Mouse (Mus musculus): Measurements from ENCODE around the gene Igf2r. TPM values are rescaled to one million over a fixed set of nuclear protein-coding genes. Genes with fewer than 3 reads are reported as not detected.
A peak's percentile ranks its signal among the peaks of the same experiment; 100 is the strongest.

Gene Igf2r
- polyA plus RNA-seq, 1 experiment = 27.5 TPM

GRCm38 (mm10) chr17:12790353-12791078, 21.1 kb upstream of the Igf2r start:
- TF ChIP-seq POLR2A (IDR thresholded peaks at IDR 0.05; ENCODE audit: borderline replicate concordance, extremely low read depth, low read depth, low read length) (no peak), CTCF (IDR thresholded peaks at IDR 0.05; ENCODE audit: insufficient read depth, low read length) (no peak)
- WGBS = 33% methylated on average over 10 of the region's 10 CpGs
- Histone ChIP-seq H3K4me3 (replicated peaks; ENCODE audit: extremely low read depth, low read depth, low read length) (no peak overlapping the region), H3K4me1 (ENCODE audit: control insufficient read depth, insufficient read depth, low read length) (peaks cover 37% of the 10 kb centered on the region)
- no peak for DNase-seq

DNA sequence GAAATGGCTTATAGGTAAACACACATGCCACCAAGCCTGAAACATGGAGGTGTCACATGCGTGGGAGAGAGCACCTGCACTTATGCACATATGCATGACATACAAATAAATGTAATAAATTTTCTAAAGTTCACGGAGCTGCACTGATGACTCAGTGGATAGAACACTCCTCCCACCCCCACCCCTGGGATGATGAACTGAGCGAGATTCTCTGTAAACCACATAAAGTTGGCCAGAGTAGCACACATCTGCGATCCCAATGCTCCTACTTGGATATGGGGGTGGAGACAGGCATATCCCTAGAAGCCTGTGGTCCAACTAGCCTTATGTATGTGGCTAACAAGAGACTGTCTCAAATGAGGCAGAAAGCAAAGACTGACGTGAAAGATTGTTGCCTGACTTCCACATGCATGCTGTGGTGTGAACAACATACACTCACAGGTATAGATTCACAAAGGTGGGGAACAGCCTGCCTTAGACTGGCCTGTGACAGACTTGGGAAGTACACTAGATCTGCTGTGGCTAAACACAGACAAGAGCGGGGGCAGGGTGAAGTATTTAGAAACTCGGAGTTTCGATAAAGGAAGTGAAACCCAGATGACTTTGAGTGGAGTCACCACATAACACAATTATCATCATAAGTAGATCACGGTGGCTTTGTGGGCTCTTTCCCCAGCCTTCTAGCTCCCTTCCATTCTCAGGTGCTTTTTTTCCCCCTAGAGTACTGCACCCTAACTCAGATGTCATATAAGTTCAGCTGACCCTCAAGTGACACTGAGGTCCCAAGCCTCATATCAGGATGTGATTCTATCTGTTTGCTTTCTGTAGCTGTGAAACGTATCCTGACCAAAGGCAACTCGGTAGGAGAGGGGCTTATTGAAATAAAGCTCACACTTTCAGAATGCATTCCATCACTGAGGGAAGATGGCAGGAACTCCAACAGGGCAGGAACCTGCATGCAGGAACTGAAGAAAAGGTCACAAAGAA, 13.7 kb upstream of the Igf2r start:
- Histone ChIP-seq H3K4me3 (replicated peaks; ENCODE audit: extremely low read depth, low read depth, low read length) (no peak overlapping the region), H3K4me1 (ENCODE audit: control insufficient read depth, insufficient read depth, low read length) (peaks cover 24% of the 10 kb centered on the region)
- no peak for DNase-seq
- WGBS = 35% methylated on average over 11 of the region's 11 CpGs
- TF ChIP-seq POLR2A (IDR thresholded peaks at IDR 0.05; ENCODE audit: borderline replicate concordance, extremely low read depth, low read depth, low read length) (no peak), CTCF (IDR thresholded peaks at IDR 0.05; ENCODE audit: insufficient read depth, low read length) (no peak)

DNA sequence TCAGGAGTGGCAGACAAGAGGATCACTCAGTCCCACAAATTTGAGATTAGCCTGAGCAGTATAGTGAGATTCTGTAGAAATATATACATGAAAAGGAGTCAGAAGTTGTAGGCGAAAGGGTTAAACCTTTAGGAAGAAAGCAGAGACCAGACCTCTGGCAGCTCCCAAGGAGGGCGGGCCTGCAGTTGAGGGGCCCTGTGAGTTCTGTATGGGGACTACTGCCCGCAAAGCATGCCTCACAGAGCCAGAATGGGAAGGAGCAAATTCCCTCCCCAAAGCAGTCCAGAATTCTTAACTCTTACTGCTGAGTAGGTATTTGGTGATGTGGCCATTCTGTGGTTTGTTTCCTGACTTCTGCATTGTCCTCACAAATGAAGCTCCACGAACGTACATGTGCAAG, 11.6 kb upstream of the Igf2r start:
- H3K4me3 ChIP-seq (replicated peaks; ENCODE audit: extremely low read depth, low read depth, low read length) = no peak overlapping the region
- no peak for DNase-seq
- H3K4me1 ChIP-seq (ENCODE audit: control insufficient read depth, insufficient read depth, low read length) = peaks cover 24% of the 10 kb centered on the region
- TF ChIP-seq POLR2A (IDR thresholded peaks at IDR 0.05; ENCODE audit: borderline replicate concordance, extremely low read depth, low read depth, low read length) (no peak), CTCF (IDR thresholded peaks at IDR 0.05; ENCODE audit: insufficient read depth, low read length) (no peak)
- 35% methylated on average over 5 of the region's 5 CpGs for WGBS

- H3K4me3 ChIP-seq (replicated peaks; ENCODE audit: extremely low read depth, low read depth, low read length) = no peak overlapping the region
- no peak for DNase-seq
- no peak for TF ChIP-seq POLR2A (IDR thresholded peaks at IDR 0.05; ENCODE audit: borderline replicate concordance, extremely low read depth, low read depth, low read length)
- no peak for TF ChIP-seq CTCF (IDR thresholded peaks at IDR 0.05; ENCODE audit: insufficient read depth, low read length)
- H3K4me1 ChIP-seq (ENCODE audit: control insufficient read depth, insufficient read depth, low read length) = peaks cover 24% of the 10 kb centered on the region
- 26% methylated on average over 8 of the region's 8 CpGs for WGBS
Observed at GRCm38 (mm10) chr17:12780125-12780524, 10.7 kb upstream of the Igf2r start.

DNA sequence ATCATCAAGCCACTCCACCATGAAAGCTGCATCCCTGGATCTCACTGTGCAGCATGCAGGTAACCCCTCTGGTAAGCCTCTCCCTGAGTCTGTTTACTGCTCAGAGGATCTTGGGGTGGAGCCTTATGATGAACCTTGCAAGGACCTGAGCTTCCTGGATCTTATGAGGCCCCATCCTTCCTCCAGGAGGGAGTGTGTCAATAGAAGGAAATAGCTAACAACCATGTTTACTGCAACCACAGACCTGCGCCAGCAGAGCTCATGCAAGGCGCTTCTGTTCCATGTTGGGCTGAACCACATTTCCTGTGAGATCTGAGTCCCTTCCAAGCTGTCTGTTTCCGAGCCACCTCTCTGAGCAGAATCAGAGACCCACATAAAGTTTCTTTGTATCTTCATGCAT, 10.0 kb upstream of the Igf2r start:
- H3K4me3 ChIP-seq (replicated peaks; ENCODE audit: extremely low read depth, low read depth, low read length) = no peak overlapping the region
- WGBS = 32% methylated on average over 3 of the region's 3 CpGs
- H3K4me1 ChIP-seq (ENCODE audit: control insufficient read depth, insufficient read depth, low read length) = peaks cover 24% of the 10 kb centered on the region
- no peak for DNase-seq
- TF ChIP-seq POLR2A (IDR thresholded peaks at IDR 0.05; ENCODE audit: borderline replicate concordance, extremely low read depth, low read depth, low read length) (no peak), CTCF (IDR thresholded peaks at IDR 0.05; ENCODE audit: insufficient read depth, low read length) (no peak)

GRCm38 (mm10) chr17:12773956-12774355, 4.5 kb upstream of the Igf2r start:
- no peak overlapping the region for H3K4me3 ChIP-seq (replicated peaks; ENCODE audit: extremely low read depth, low read depth, low read length)
- no peak for TF ChIP-seq POLR2A (IDR thresholded peaks at IDR 0.05; ENCODE audit: borderline replicate concordance, extremely low read depth, low read depth, low read length)
- no peak for TF ChIP-seq CTCF (IDR thresholded peaks at IDR 0.05; ENCODE audit: insufficient read depth, low read length)
- DNase-seq = no peak
- H3K4me1 ChIP-seq (ENCODE audit: control insufficient read depth, insufficient read depth, low read length) = no peaks in the 10 kb centered on the region; the same call in 1 of the 2 replicates
- 65% methylated on average over 3 of the region's 3 CpGs for WGBS

DNA sequence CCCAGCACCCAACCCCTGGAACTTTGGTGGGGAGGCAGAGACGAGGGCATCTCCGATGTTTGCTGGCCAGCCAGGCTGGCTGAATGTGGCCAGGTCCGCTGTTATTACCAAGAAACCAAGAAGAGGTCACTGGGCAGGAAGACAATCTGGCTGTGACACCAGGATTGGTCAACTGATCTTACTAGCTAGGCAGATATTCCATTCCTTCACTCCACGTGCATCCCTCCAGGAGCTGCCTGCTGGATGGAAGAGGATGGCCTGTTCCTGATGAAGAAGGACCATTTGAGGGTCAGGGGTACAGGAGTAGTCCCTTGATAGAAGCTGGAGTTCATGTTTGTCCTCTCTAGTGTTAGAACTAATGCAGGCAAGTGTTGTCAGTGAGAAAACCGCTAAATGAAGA, 1.0 kb upstream of the Igf2r start:
- Histone ChIP-seq H3K4me1 (ENCODE audit: control insufficient read depth, insufficient read depth, low read length) (peaks cover 5% of the 10 kb centered on the region; the same call in 1 of the 2 replicates), H3K4me3 (replicated peaks; ENCODE audit: extremely low read depth, low read depth, low read length) (no peak overlapping the region)
- WGBS = 80% methylated on average over 5 of the region's 5 CpGs
- no peak for DNase-seq
- TF ChIP-seq CTCF (IDR thresholded peaks at IDR 0.05; ENCODE audit: insufficient read depth, low read length) = no peak

DNA sequence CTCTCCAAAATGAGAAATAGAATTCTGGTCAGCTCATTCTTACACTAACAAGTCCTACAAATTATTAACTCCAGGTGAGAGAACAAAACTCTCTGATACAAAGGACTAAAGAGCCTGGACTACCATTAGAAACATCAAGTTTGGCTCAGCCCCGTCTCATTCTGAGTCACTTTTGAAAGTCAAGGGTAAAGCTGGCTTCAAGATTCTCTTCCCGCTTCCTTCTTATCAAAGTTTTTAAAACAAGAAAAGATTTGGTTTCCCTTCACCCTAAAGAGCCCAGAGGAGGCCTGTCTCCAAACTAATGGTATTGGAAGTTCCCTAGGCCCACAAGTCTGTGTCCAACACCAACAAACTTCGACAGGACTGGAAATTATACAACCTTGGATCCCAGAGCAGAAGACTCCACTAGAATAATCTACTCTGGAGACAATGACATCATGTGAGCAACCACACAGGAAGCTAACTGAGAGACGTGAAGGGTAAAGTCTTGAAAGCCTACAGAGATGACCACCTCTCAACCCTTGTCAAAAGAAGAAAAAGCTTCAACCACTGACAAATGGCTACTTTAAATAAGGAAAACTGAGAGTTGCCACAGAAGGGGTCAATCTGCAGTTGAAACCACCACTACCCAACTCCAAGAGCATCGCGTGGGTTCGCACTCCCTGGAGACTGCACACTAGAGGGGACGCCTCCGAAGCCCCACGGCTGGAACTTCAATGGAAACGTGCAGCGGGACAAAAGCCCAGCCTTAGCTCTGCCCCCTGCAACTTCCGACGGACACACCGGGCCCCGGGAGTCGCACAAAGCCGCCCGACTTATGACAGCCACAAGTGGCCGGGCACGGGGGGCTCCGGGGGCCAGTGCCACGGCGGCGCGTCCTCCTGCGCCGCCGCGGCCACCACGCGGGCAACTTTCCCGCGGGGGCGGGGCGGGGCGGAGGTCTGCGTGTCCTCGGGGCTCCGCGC, 767 bp downstream of the Igf2r start:
- no peak for TF ChIP-seq POLR2A (IDR thresholded peaks at IDR 0.05; ENCODE audit: borderline replicate concordance, extremely low read depth, low read depth, low read length)
- no peak for TF ChIP-seq CTCF (IDR thresholded peaks at IDR 0.05; ENCODE audit: insufficient read depth, low read length)
- Histone ChIP-seq H3K4me3 (replicated peaks; ENCODE audit: extremely low read depth, low read depth, low read length) (peak overlapping the region; percentile 62), H3K4me1 (ENCODE audit: control insufficient read depth, insufficient read depth, low read length) (peaks cover 5% of the 10 kb centered on the region; the same call in 1 of the 2 replicates)
- 40% methylated on average over 41 of the region's 41 CpGs for WGBS
- DNase-seq = no peak
